Mouse (Mus musculus) heart, postnatal 0 days (tissue): Measurements from ENCODE around the gene Usp10.

ENCODE experiments used
- CTCF ChIP-seq: IDR thresholded peaks from 2 replicates; pipeline ENCODE4 v1.5.1; 2016; ENCODE audit warnings: antibody characterized with exemption, control low read depth, low read depth
- EP300 ChIP-seq: IDR thresholded peaks from 2 replicates; pipeline ENCODE4 v1.6.1; 2016; ENCODE audit warnings: antibody characterized with exemption, low read depth

DNA sequence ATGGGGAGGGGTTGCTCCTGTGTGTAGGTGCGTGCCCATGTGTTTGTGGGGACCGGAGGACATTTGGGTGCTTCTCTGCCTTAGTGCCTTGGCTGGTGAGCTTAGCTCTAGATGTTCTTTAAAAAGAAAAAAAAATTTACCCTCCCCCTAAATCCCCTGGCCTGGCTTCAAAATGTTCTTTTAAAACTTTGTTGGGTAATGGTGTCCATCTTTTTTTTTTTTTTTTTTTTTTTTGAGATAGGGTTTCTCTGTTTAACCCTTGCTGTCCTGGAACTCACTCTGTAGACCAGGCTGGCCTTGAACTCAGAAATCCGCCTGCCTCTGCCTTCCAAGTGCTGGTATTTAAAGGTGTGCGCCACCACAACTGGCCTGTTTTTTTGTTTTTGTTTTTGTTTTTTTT, 5.1 kb downstream of the Usp10 start:
- TF ChIP-seq CTCF: no peak
- no peak for TF ChIP-seq EP300
